Mouse (Mus musculus): ENCODE measurements at regions not wholly inside any gene's neighbourhood (a gene's known extent, or its start where the extent isn't known, plus 50 kb on each side); places are given as distances from the start of the nearest gene placed in this dataset.
"Not testable (repeated sequence)": the region's sequence is repeated elsewhere in the genome, so short reads cannot be mapped to it uniquely, and the experiment has no call there.

DNA sequence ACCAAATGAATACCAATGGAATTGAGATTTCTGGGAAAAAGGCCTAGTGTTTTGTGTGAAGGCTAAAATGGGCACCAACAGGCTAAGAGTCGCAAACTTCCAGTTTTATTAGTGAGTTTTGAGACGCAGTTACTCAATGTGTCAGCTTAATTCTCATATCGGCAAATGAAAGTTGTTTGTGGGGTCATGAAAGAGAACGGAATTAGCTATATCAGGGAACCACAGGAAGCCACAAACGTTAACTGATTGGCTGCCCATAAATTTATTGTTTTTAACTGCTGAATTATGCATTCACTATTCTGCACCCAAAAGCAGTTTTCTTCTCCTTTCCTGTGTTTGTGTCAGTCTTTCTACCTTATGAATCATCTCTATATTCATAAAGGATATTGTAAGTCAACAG lies 154.0 kb upstream of the Arrdc3 start (continued):
- TF ChIP-seq TAL1 (IDR thresholded peaks at IDR 0.05; ENCODE audit: low read length), result peak; percentile 55
- no peak for TF ChIP-seq USF2 (IDR thresholded peaks at IDR 0.05; ENCODE audit: borderline replicate concordance in 1 of 2, insufficient read depth in 1 of 2, low read depth in 1 of 2, low read length in 2 of 2)
- TF ChIP-seq ELF1 (IDR thresholded peaks at IDR 0.05; ENCODE audit: low read depth, low read length), result no peak
- no peak for TF ChIP-seq BHLHE40 (IDR thresholded peaks at IDR 0.05; ENCODE audit: borderline replicate concordance, low read depth, low read length)
- TF ChIP-seq MYB (IDR thresholded peaks at IDR 0.05; ENCODE audit: low read depth, low read length), result peak; percentile 92
- peak; percentile 88 for TF ChIP-seq RCOR1 (IDR thresholded peaks at IDR 0.05; ENCODE audit: low read depth, low read length)
- TF ChIP-seq MAX (IDR thresholded peaks at IDR 0.05; ENCODE audit: low read length), result no peak
- no peak for TF ChIP-seq KAT2A (conservative IDR thresholded peaks at IDR 0.05; ENCODE audit: low read depth, low read length)
- TF ChIP-seq TBP (IDR thresholded peaks at IDR 0.05; ENCODE audit: low read depth, low read length), result no peak; the same call in 1 of the 2 replicates
- no peak for TF ChIP-seq CTCF (IDR thresholded peaks at IDR 0.05 in 2 of 3, conservative IDR thresholded peaks at IDR 0.05 in 1 of 3; ENCODE audit: control insufficient read depth in 1 of 3, insufficient read depth in 1 of 3, low read depth in 2 of 3, low read length in 3 of 3, poor library complexity in 1 of 3, severe bottlenecking in 1 of 3)
- no peak for TF ChIP-seq POLR2AphosphoS5 (IDR thresholded peaks at IDR 0.05; ENCODE audit: borderline replicate concordance, low read depth, low read length)
- no peak for TF ChIP-seq USF1 (IDR thresholded peaks at IDR 0.05; ENCODE audit: low read depth, low read length)
- TF ChIP-seq POLR2A (IDR thresholded peaks at IDR 0.05; ENCODE audit: control insufficient read depth in 1 of 2, insufficient read depth in 1 of 2, low read depth in 1 of 2, low read length in 2 of 2, poor library complexity in 1 of 2), result no peak

DNA sequence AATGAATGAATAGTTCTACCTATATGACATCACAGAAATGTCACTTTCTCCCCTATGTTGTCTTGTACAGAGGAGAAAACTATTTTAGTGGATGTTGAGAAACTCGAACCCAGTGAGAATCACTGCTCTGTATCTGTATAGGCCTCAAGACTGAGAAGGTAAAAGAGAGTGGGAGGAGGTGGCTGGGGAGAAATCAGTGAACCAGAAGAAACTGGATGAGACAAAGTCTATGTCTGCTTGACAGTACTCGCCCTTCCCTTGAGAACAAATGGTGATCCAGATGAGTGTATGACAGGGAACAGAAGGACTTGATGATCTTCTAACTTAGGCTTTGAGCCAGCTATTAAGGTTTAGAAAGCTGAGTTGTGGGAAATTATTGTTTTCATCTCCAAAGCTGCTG lies 137.2 kb upstream of the Arrdc3 start:
- Histone ChIP-seq H3K36me3 (ENCODE audit: control insufficient read depth in 1 of 2, insufficient read depth in 2 of 2, low read length in 2 of 2) (no peaks in the 10 kb centered on the region), H3K9ac (ENCODE audit: control insufficient read depth, low read depth, low read length, poor library complexity, severe bottlenecking) (no peak overlapping the region), H3K4me1 (ENCODE audit: control insufficient read depth in 1 of 2, insufficient read depth in 2 of 2, low read length in 2 of 2) (no peaks in the 10 kb centered on the region), H3K27me3 (ENCODE audit: control insufficient read depth in 1 of 2, insufficient read depth in 2 of 2, low read length in 2 of 2) (no peaks in the 10 kb centered on the region), H3K79me2 (ENCODE audit: control insufficient read depth, insufficient read depth, low read length, poor library complexity) (no peaks in the 10 kb centered on the region), H3K27ac (ENCODE audit: control insufficient read depth, low read depth, low read length) (no peak overlapping the region), H3K4me3 (ENCODE audit: control insufficient read depth in 1 of 2, insufficient read depth in 1 of 2, low read depth in 2 of 2, low read length in 2 of 2) (no peak overlapping the region), H3K9me3 (replicated peaks; ENCODE audit: insufficient read depth, low read length) (no peaks in the 10 kb centered on the region)
- TF ChIP-seq UBTF (IDR thresholded peaks at IDR 0.05; ENCODE audit: borderline replicate concordance, insufficient read depth, low read depth, low read length) (no peak), ZMIZ1 (IDR thresholded peaks at IDR 0.05; ENCODE audit: low read depth, low read length) (no peak), USF1 (IDR thresholded peaks at IDR 0.05; ENCODE audit: low read depth, low read length) (no peak), MXI1 (IDR thresholded peaks at IDR 0.05; ENCODE audit: low read depth, low read length) (no peak), POLR2AphosphoS2 (IDR thresholded peaks at IDR 0.05; ENCODE audit: low read length) (no peak), MAFK (IDR thresholded peaks at IDR 0.05; ENCODE audit: borderline replicate concordance, low read depth, low read length) (no peak), BHLHE40 (IDR thresholded peaks at IDR 0.05; ENCODE audit: borderline replicate concordance, low read depth, low read length) (no peak)
- DNase-seq (ENCODE audit: low read depth, low spot score), result no peak

DNA sequence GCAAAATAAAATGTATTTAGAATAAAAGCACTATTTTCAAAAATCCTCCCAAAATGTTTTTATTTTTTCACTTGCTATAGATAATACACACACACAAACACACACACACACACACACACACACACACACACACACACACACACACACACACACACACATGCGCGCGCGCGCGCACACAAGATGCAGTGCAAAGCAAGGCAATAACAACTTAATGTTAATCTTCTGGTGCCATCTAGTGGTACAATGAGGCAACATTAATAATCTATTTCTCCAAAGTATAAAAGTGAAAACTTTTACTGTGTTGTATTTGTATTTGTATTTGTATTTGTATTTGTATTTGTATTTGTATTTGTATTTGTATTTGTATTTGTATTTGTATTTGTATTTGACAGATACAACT lies 136.2 kb upstream of the Arrdc3 start:
- DNase-seq (ENCODE audit: low read depth, low spot score), result peak; percentile 60
- H3K4me3 ChIP-seq (ENCODE audit: control insufficient read depth in 1 of 2, insufficient read depth in 1 of 2, low read depth in 2 of 2, low read length in 2 of 2); H3K27me3 ChIP-seq (ENCODE audit: control insufficient read depth in 1 of 2, insufficient read depth in 2 of 2, low read length in 2 of 2); H3K27ac ChIP-seq (ENCODE audit: control insufficient read depth, low read depth, low read length); H3K79me2 ChIP-seq (ENCODE audit: control insufficient read depth, insufficient read depth, low read length, poor library complexity); H3K4me1 ChIP-seq (ENCODE audit: control insufficient read depth in 1 of 2, insufficient read depth in 2 of 2, low read length in 2 of 2); H3K9me3 ChIP-seq (replicated peaks; ENCODE audit: insufficient read depth, low read length); H3K9ac ChIP-seq (ENCODE audit: control insufficient read depth, low read depth, low read length, poor library complexity, severe bottlenecking); H3K36me3 ChIP-seq (ENCODE audit: control insufficient read depth in 1 of 2, insufficient read depth in 2 of 2, low read length in 2 of 2): not testable (repeated sequence)
- TF ChIP-seq SMC3 (IDR thresholded peaks at IDR 0.05; ENCODE audit: low read depth, low read length), result peak; percentile 70
- TF ChIP-seq ZC3H11A (IDR thresholded peaks at IDR 0.05; ENCODE audit: low read depth, low read length), result peak; percentile 74
- peak; percentile 76 for TF ChIP-seq RAD21 (IDR thresholded peaks at IDR 0.05; ENCODE audit: low read depth, low read length)
- peak; percentile 61; the same call in 1 of the 2 replicates for TF ChIP-seq NRF1 (IDR thresholded peaks at IDR 0.05; ENCODE audit: insufficient read depth, low read depth, low read length, poor library complexity, severe bottlenecking)
- peak in 2 of 3 experiments; percentile 19 to 57; a peak in 3 of 6 replicates for TF ChIP-seq CTCF (IDR thresholded peaks at IDR 0.05 in 2 of 3, conservative IDR thresholded peaks at IDR 0.05 in 1 of 3; ENCODE audit: control insufficient read depth in 1 of 3, insufficient read depth in 1 of 3, low read depth in 2 of 3, low read length in 3 of 3, poor library complexity in 1 of 3, severe bottlenecking in 1 of 3)
